Mouse (Mus musculus) macrophage (primary cell): Measurements from ENCODE around the gene Gm17387. TPM values are rescaled to one million over a fixed set of nuclear protein-coding genes. Genes with fewer than 3 reads are reported as not detected.
"Not testable (repeated sequence)": the region's sequence is repeated elsewhere in the genome, so short reads cannot be mapped to it uniquely, and the experiment has no call there.

ENCODE experiments used
- H3K27ac ChIP-seq: fragments of 350-480 bp; formaldehyde crosslinking; 2 replicates; pipeline ENCODE4 v1.9.0; 2021
- H3K36me3 ChIP-seq: fragments of 350-480 bp; formaldehyde crosslinking; 2 replicates; pipeline ENCODE4 v1.9.0; 2021; ENCODE audit errors: inconsistent target
- H3K4me3 ChIP-seq: fragments of 350-480 bp; formaldehyde crosslinking; 2 replicates; pipeline ENCODE4 v1.9.0; 2021; ENCODE audit errors: inconsistent target
- H3K79me2 ChIP-seq: fragments of 350-480 bp; formaldehyde crosslinking; 2 replicates; pipeline ENCODE4 v1.9.0; 2021; ENCODE audit errors: inconsistent target
- WGBS: methylation state at CpG from one replicate; pipeline ENCODE4 v1.1.7; 2026; ENCODE audit warnings: inconsistent platforms; ENCODE audit not compliant: missing documents; 5-methylcytosine and 5-hydroxymethylcytosine counted together
- polyA plus RNA-seq: library from polyadenylated mRNA; stranded (reverse); fragments of 250-400 nt; gene quantifications from 3 replicates; pipeline ENCODE4 v1.2.4, GENCODE M21; 2018; ENCODE audit warnings: inconsistent platforms

The Gm17387 gene
- polyA plus RNA-seq, 1 experiment from 2014 or later: not detected

- Histone ChIP-seq H3K36me3 (no peaks in the 10 kb centered on the region), H3K27ac (no peak overlapping the region), H3K4me3 (no peak overlapping the region), H3K79me2 (no peaks in the 10 kb centered on the region)
- WGBS: 86% methylated on average over 5 of the region's 5 CpGs
Measured at GRCm38 (mm10) chr7:141026740-141027098, 2.2 kb upstream of the Gm17387 start.

DNA sequence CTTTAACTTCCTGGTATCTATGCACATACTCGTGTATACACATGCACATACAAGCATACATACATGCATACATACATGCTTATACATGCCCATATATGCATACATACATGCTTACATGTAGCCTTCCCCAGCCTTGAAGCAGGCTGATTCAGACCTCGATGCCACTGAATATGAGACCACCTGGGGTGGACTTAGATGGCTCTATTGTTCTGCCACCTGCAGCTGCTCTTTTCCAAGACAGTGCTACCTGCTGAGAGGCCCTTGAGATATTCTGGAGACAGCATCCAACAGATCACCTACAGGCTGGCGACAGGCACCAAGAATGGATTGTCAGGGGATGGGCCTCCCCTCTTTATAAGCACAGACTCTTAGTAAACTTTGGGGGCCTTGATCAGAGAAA lies 1.5 kb downstream of the Gm17387 start:
- Histone ChIP-seq H3K36me3 (no peaks in the 10 kb centered on the region), H3K4me3 (no peak overlapping the region), H3K79me2 (no peaks in the 10 kb centered on the region), H3K27ac (no peak overlapping the region)
- 81% methylated on average over 3 of the region's 3 CpGs for WGBS

DNA sequence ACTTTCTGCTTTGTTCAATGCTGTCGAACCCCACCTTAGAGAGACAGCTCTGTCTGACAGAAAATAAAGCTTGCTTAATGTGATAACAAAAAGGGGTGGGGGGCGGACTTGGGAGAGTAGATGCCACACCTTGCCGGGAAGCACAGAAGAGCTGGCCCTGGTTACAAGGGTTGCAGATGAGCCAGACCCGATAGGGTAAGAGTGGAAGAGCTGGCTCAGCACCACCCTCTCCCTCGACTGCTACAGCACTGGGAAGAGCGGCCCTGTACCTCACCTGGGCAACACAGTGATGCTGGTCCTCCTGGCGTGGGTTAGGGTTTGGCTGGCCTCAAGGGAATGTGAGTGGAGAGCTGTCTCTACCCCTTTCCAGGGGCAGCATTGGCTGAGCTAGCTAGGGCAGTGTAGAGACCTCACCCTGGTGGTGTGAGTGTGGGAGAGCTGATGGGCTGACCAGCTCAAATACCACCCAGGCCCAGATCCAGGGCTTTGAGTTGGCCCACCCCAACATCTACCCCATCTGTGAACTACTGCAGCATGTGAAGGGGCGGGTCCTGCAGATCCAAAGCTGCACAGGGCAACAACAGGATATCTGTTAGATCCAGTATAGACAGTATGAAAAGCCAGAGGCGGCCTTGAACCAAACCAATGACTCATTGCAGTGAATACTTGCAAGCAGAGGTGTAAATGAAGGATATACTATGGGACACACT lies 3.7 kb downstream of the Gm17387 start:
- no peaks in the 10 kb centered on the region for H3K79me2 ChIP-seq
- H3K36me3 ChIP-seq: no peaks in the 10 kb centered on the region
- WGBS: 96% methylated on average over 9 of the region's 9 CpGs
- no peak overlapping the region for H3K27ac ChIP-seq
- H3K4me3 ChIP-seq: no peak overlapping the region

- H3K4me3 ChIP-seq, H3K36me3 ChIP-seq, H3K27ac ChIP-seq, H3K79me2 ChIP-seq: not testable (repeated sequence)
- no CpG with 5 or more reads among the region's 2 CpGs for WGBS
Measured at GRCm38 (mm10) chr7:141036624-141037023, 7.7 kb downstream of the Gm17387 start.

GRCm38 (mm10) chr7:141038090-141039032 lies 9.4 kb downstream of the Gm17387 start:
- 55% methylated on average over 18 of the region's 21 CpGs for WGBS

GRCm38 (mm10) chr7:141039386-141040107 lies 10.6 kb downstream of the Gm17387 start:
- no peak overlapping the region for H3K27ac ChIP-seq
- no peaks in the 10 kb centered on the region for H3K36me3 ChIP-seq
- WGBS: 98% methylated on average over 4 of the region's 4 CpGs
- H3K79me2 ChIP-seq: no peaks in the 10 kb centered on the region
- no peak overlapping the region for H3K4me3 ChIP-seq

More at GRCm38 (mm10) chr7:141038090-141039032, 9.4 kb downstream of the Gm17387 start:
- Histone ChIP-seq H3K79me2 (no peaks in the 10 kb centered on the region), H3K27ac (no peak overlapping the region), H3K4me3 (no peak overlapping the region), H3K36me3 (no peaks in the 10 kb centered on the region)

DNA sequence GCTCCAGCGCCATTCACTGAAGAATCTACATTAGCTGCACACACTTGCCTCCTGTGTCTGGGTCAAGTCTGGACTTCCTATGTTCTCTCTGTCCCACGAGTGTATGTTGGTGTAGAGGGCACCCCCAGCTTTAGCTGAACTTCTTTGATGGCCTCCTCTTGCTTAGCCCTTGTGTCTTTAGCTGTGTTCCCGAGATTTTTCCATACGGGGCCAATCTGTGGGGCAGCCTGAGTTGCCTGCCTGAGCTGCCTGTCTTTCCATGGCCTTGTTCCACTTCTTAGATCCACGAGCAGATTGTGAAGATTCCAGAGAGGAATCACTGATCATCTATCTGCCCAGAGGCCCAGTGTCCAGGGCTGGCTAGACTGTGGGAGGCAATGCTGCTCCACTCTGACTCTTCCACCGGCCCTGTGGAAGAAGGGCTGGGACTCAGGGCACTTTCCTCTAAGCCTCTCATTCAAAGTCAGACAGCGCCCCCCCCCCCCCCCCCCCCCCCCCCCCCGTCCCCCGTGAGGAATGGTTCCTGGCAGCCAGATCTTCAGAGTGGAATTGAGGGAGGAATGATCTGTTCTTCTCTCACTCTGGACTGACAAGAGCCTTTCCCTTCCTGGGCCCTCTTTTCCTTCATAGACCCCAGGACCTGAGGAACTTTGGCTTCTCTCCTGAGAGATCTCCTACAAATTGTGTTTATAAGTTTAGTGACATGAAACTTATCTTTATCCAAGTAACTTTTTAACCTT lies 12.1 kb downstream of the Gm17387 start:
- Histone ChIP-seq H3K27ac (no peak overlapping the region), H3K36me3 (no peaks in the 10 kb centered on the region), H3K4me3 (no peak overlapping the region), H3K79me2 (no peaks in the 10 kb centered on the region)
- 83% methylated on average over 6 of the region's 9 CpGs for WGBS

GRCm38 (mm10) chr7:141041661-141042060 lies 12.7 kb downstream of the Gm17387 start:
- Histone ChIP-seq H3K36me3 (no peaks in the 10 kb centered on the region), H3K79me2 (no peaks in the 10 kb centered on the region), H3K4me3 (no peak overlapping the region), H3K27ac (no peak overlapping the region)
- WGBS: 36% methylated on average over 5 of the region's 5 CpGs

GRCm38 (mm10) chr7:141042539-141042938 lies 13.6 kb downstream of the Gm17387 start:
- WGBS: 91% methylated on average over 4 of the region's 4 CpGs
- H3K79me2 ChIP-seq: no peaks in the 10 kb centered on the region
- no peak overlapping the region for H3K4me3 ChIP-seq
- H3K36me3 ChIP-seq: no peaks in the 10 kb centered on the region
- H3K27ac ChIP-seq: no peak overlapping the region

- Histone ChIP-seq H3K36me3 (no peaks in the 10 kb centered on the region), H3K4me3 (no peak overlapping the region), H3K27ac (no peak overlapping the region), H3K79me2 (no peaks in the 10 kb centered on the region)
- 36% methylated on average over 6 of the region's 6 CpGs for WGBS
Measured at GRCm38 (mm10) chr7:141046931-141047580, 18.1 kb downstream of the Gm17387 start.

- H3K27ac ChIP-seq: peak overlapping the region; percentile 46
- no peaks in the 10 kb centered on the region for H3K79me2 ChIP-seq
- WGBS: 25% methylated on average over 14 of the region's 19 CpGs
- H3K36me3 ChIP-seq: no peaks in the 10 kb centered on the region
- peak overlapping the region; percentile 11; the same call in 1 of the 2 replicates for H3K4me3 ChIP-seq
Measured at GRCm38 (mm10) chr7:141047581-141048225, 18.8 kb downstream of the Gm17387 start.

- Histone ChIP-seq H3K27ac (peak overlapping the region; percentile 46), H3K79me2 (no peaks in the 10 kb centered on the region), H3K4me3 (peak overlapping the region; percentile 11; the same call in 1 of the 2 replicates), H3K36me3 (no peaks in the 10 kb centered on the region)
- 3% methylated on average over 21 of the region's 21 CpGs for WGBS
Measured at GRCm38 (mm10) chr7:141048226-141049218, 19.6 kb downstream of the Gm17387 start.
